Mouse (Mus musculus): ENCODE measurements around the gene Hspg2. TPM values are rescaled to one million over a fixed set of nuclear protein-coding genes. Genes with fewer than 3 reads are reported as not detected.
A peak's percentile ranks its signal among the peaks of the same experiment; 100 is the strongest.

Hspg2 gene
- polyA plus RNA-seq, 1 experiment from 2014 or later: 3.4 TPM

GRCm38 (mm10) chr4:137476065-137476760 is 7.6 kb downstream of the Hspg2 start:
- no peak overlapping the region for H3K4me3 ChIP-seq (ENCODE audit: low read depth, low read length)
- ATAC-seq: no peak
- peaks cover 6% of the 10 kb centered on the region; the same call in 1 of the 2 replicates for H3K4me1 ChIP-seq (ENCODE audit: control insufficient read depth, insufficient read depth, low read length)
- WGBS: 37% methylated on average over 10 of the region's 10 CpGs
- no peaks in the 10 kb centered on the region for H3K27me3 ChIP-seq (ENCODE audit: control insufficient read depth, insufficient read depth, low read depth, low read length)
- H3K9ac ChIP-seq (ENCODE audit: low read depth, low read length): no peak overlapping the region
- no peaks in the 10 kb centered on the region for H3K36me3 ChIP-seq (ENCODE audit: control insufficient read depth, insufficient read depth, low read length)
- H3K4me2 ChIP-seq (ENCODE audit: low read length): 0 out of 2 replicates have a peak overlapping the region, but pooled peaks have one; percentile 13
- no peaks in the 10 kb centered on the region for H3K9me3 ChIP-seq (replicated peaks; ENCODE audit: control insufficient read depth, low read length, poor library complexity, severe bottlenecking)
- H3K27ac ChIP-seq (ENCODE audit: low read length): no peak overlapping the region

GRCm38 (mm10) chr4:137476761-137477237 is 8.2 kb downstream of the Hspg2 start:
- no peaks in the 10 kb centered on the region for H3K36me3 ChIP-seq (ENCODE audit: control insufficient read depth, insufficient read depth, low read length)
- no peak overlapping the region for H3K4me3 ChIP-seq (ENCODE audit: low read depth, low read length)
- H3K27ac ChIP-seq (ENCODE audit: low read length): no peak overlapping the region
- peaks cover 6% of the 10 kb centered on the region; the same call in 1 of the 2 replicates for H3K4me1 ChIP-seq (ENCODE audit: control insufficient read depth, insufficient read depth, low read length)
- no peaks in the 10 kb centered on the region for H3K9me3 ChIP-seq (replicated peaks; ENCODE audit: control insufficient read depth, low read length, poor library complexity, severe bottlenecking)
- ATAC-seq: no peak
- H3K9ac ChIP-seq (ENCODE audit: low read depth, low read length): no peak overlapping the region
- 0 out of 2 replicates have a peak overlapping the region, but pooled peaks have one; percentile 13 for H3K4me2 ChIP-seq (ENCODE audit: low read length)
- WGBS: 29% methylated on average over 16 of the region's 17 CpGs
- no peaks in the 10 kb centered on the region for H3K27me3 ChIP-seq (ENCODE audit: control insufficient read depth, insufficient read depth, low read depth, low read length)

DNA sequence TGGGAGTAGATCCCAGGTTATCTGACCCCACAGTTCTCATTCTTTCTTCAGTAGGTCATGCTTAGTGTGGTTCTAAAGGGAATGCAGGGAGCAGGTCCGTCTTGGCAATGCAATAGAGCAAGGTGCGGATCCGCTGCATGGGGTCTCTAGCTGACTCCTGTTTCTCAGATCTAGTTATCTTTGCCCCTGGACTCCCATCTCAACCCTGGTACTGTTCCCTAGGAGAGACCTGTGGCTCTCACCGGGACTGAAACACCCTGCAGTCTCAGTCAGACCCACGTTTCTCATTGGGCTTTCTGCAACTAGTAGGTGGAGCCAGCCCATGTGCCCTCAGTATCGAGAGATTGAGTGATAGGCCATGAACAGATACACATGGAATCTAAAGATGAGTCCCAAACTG is 9.0 kb downstream of the Hspg2 start:
- 67% methylated on average over 6 of the region's 6 CpGs for WGBS
- Histone ChIP-seq H3K4me1 (ENCODE audit: control insufficient read depth, insufficient read depth, low read length) (peaks cover 6% of the 10 kb centered on the region; the same call in 1 of the 2 replicates), H3K27ac (ENCODE audit: low read length) (no peak overlapping the region), H3K4me3 (ENCODE audit: low read depth, low read length) (no peak overlapping the region), H3K9ac (ENCODE audit: low read depth, low read length) (no peak overlapping the region), H3K9me3 (replicated peaks; ENCODE audit: control insufficient read depth, low read length, poor library complexity, severe bottlenecking) (no peaks in the 10 kb centered on the region), H3K4me2 (ENCODE audit: low read length) (no peak overlapping the region), H3K27me3 (ENCODE audit: control insufficient read depth, insufficient read depth, low read depth, low read length) (no peaks in the 10 kb centered on the region), H3K36me3 (ENCODE audit: control insufficient read depth, insufficient read depth, low read length) (no peaks in the 10 kb centered on the region)
- no peak for ATAC-seq

- Histone ChIP-seq H3K9me3 (replicated peaks; ENCODE audit: control insufficient read depth, low read length, poor library complexity, severe bottlenecking) (no peaks in the 10 kb centered on the region), H3K4me3 (ENCODE audit: low read depth, low read length) (no peak overlapping the region), H3K4me2 (ENCODE audit: low read length) (no peak overlapping the region), H3K9ac (ENCODE audit: low read depth, low read length) (no peak overlapping the region), H3K27ac (ENCODE audit: low read length) (no peak overlapping the region), H3K4me1 (ENCODE audit: control insufficient read depth, insufficient read depth, low read length) (peaks cover 6% of the 10 kb centered on the region; the same call in 1 of the 2 replicates), H3K36me3 (ENCODE audit: control insufficient read depth, insufficient read depth, low read length) (no peaks in the 10 kb centered on the region), H3K27me3 (ENCODE audit: control insufficient read depth, insufficient read depth, low read depth, low read length) (no peaks in the 10 kb centered on the region)
- no peak for ATAC-seq
- 63% methylated on average over 5 of the region's 5 CpGs for WGBS
Measured at GRCm38 (mm10) chr4:137478306-137478705, 9.7 kb downstream of the Hspg2 start.

DNA sequence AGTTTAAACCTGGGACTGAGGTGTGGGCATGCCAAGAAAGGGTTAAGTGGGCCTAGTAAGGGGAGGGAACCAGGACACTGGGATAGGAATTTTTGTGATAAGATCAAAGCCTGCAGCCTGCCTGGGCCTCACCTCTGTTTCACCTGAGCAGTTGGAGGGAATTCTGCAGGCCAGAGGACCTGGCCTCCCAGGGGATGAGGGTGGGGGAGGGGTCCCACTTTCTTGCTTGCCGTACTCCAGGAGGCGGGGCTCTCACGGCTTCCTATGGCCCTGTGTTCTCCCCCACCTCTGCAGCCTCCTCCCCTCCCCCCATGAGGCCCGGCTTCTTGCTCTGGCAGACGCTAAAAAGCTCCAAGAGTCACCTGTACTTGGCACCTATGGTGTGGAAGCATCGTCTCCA is 11.2 kb downstream of the Hspg2 start:
- H3K4me2 ChIP-seq (ENCODE audit: low read length): no peak overlapping the region
- no peak overlapping the region for H3K9ac ChIP-seq (ENCODE audit: low read depth, low read length)
- H3K9me3 ChIP-seq (replicated peaks; ENCODE audit: control insufficient read depth, low read length, poor library complexity, severe bottlenecking): no peaks in the 10 kb centered on the region
- H3K27ac ChIP-seq (ENCODE audit: low read length): no peak overlapping the region
- no peaks in the 10 kb centered on the region for H3K27me3 ChIP-seq (ENCODE audit: control insufficient read depth, insufficient read depth, low read depth, low read length)
- WGBS: 13% methylated on average over 6 of the region's 6 CpGs
- no peaks in the 10 kb centered on the region for H3K36me3 ChIP-seq (ENCODE audit: control insufficient read depth, insufficient read depth, low read length)
- H3K4me3 ChIP-seq (ENCODE audit: low read depth, low read length): no peak overlapping the region
- ATAC-seq: no peak
- peaks cover 6% of the 10 kb centered on the region; the same call in 1 of the 2 replicates for H3K4me1 ChIP-seq (ENCODE audit: control insufficient read depth, insufficient read depth, low read length)

- no peak overlapping the region for H3K4me2 ChIP-seq (ENCODE audit: low read length)
- no peak overlapping the region for H3K4me3 ChIP-seq (ENCODE audit: low read depth, low read length)
- no peaks in the 10 kb centered on the region for H3K27me3 ChIP-seq (ENCODE audit: control insufficient read depth, insufficient read depth, low read depth, low read length)
- no peak overlapping the region for H3K27ac ChIP-seq (ENCODE audit: low read length)
- ATAC-seq: no peak
- H3K4me1 ChIP-seq (ENCODE audit: control insufficient read depth, insufficient read depth, low read length): peaks cover 7% of the 10 kb centered on the region; the same call in 1 of the 2 replicates
- no peaks in the 10 kb centered on the region for H3K36me3 ChIP-seq (ENCODE audit: control insufficient read depth, insufficient read depth, low read length)
- no peaks in the 10 kb centered on the region for H3K9me3 ChIP-seq (replicated peaks; ENCODE audit: control insufficient read depth, low read length, poor library complexity, severe bottlenecking)
- 25% methylated on average over 18 of the region's 19 CpGs for WGBS
- no peak overlapping the region for H3K9ac ChIP-seq (ENCODE audit: low read depth, low read length)
Measured at GRCm38 (mm10) chr4:137480191-137480992, 11.8 kb downstream of the Hspg2 start.

GRCm38 (mm10) chr4:137480993-137481340 is 12.4 kb downstream of the Hspg2 start:
- H3K9me3 ChIP-seq (replicated peaks; ENCODE audit: control insufficient read depth, low read length, poor library complexity, severe bottlenecking): no peaks in the 10 kb centered on the region
- no peak overlapping the region for H3K27ac ChIP-seq (ENCODE audit: low read length)
- 4% methylated on average over 1 of the region's 1 CpGs for WGBS
- no peaks in the 10 kb centered on the region for H3K36me3 ChIP-seq (ENCODE audit: control insufficient read depth, insufficient read depth, low read length)
- no peak overlapping the region for H3K4me2 ChIP-seq (ENCODE audit: low read length)
- no peak for ATAC-seq
- H3K4me1 ChIP-seq (ENCODE audit: control insufficient read depth, insufficient read depth, low read length): peaks cover 8% of the 10 kb centered on the region; the same call in 1 of the 2 replicates
- no peak overlapping the region for H3K4me3 ChIP-seq (ENCODE audit: low read depth, low read length)
- H3K9ac ChIP-seq (ENCODE audit: low read depth, low read length): no peak overlapping the region
- no peaks in the 10 kb centered on the region for H3K27me3 ChIP-seq (ENCODE audit: control insufficient read depth, insufficient read depth, low read depth, low read length)

GRCm38 (mm10) chr4:137481381-137482030 is 12.9 kb downstream of the Hspg2 start:
- ATAC-seq: no peak
- WGBS: 74% methylated on average over 13 of the region's 13 CpGs
- Histone ChIP-seq H3K9ac (ENCODE audit: low read depth, low read length) (no peak overlapping the region), H3K4me3 (ENCODE audit: low read depth, low read length) (no peak overlapping the region), H3K4me1 (ENCODE audit: control insufficient read depth, insufficient read depth, low read length) (peaks cover 8% of the 10 kb centered on the region; the same call in 1 of the 2 replicates), H3K9me3 (replicated peaks; ENCODE audit: control insufficient read depth, low read length, poor library complexity, severe bottlenecking) (no peaks in the 10 kb centered on the region), H3K36me3 (ENCODE audit: control insufficient read depth, insufficient read depth, low read length) (no peaks in the 10 kb centered on the region), H3K27me3 (ENCODE audit: control insufficient read depth, insufficient read depth, low read depth, low read length) (no peaks in the 10 kb centered on the region), H3K27ac (ENCODE audit: low read length) (no peak overlapping the region), H3K4me2 (ENCODE audit: low read length) (no peak overlapping the region)

Data from midbrain, embryonic 16.5 days (tissue).